Mouse (Mus musculus) gastrocnemius, adult 8-10 months (tissue): ENCODE measurements around the gene Kcnab1. TPM values are rescaled to one million over a fixed set of nuclear protein-coding genes. Genes with fewer than 3 reads are reported as not detected.

Experiments used
- DNase-seq, 2 experiments: peaks; one replicate each; pipeline ENCODE4 v3.0.0; 2022; ENCODE audit warnings: low spot score in 2 of 2
- total RNA-seq, 4 experiments: library from RNA; stranded (reverse); gene quantifications; 2 replicates each; pipeline ENCODE4 v1.2.4; 2022

The Kcnab1 gene
- total RNA-seq, 4 experiments from 2014 or later, result 58.0 to 80.2 (median 67.9) TPM

DNA sequence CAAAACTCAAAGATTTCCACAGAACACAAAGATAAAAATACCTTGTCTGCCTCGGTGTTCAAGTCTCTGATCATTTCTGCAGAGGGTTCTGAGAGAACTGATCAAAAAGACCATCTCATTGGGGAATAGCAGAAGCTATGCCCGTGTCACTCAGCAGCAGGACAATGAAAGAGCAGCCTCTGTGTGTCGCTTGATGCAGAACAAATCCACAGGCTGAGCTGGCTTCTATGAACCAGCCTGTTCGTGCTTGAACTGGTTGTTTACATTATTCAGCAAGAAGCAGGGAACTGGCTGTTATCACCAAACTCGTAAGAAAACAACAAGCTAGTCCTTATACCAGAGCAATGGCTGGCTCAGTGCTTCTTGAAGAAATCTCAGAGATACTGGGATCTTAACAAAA lies 193.4 kb downstream of the Kcnab1 start:
- DNase-seq, result no peak

- DNase-seq, result no peak
These were observed 206.7 kb downstream of the Kcnab1 start for GRCm38 (mm10) chr3:65315837-65316236.

- no peak for DNase-seq
These were observed 207.6 kb downstream of the Kcnab1 start for GRCm38 (mm10) chr3:65316738-65317137.

- DNase-seq, result peak; percentile 45 to 48
These were observed 208.8 kb downstream of the Kcnab1 start for GRCm38 (mm10) chr3:65317876-65318537.

DNA sequence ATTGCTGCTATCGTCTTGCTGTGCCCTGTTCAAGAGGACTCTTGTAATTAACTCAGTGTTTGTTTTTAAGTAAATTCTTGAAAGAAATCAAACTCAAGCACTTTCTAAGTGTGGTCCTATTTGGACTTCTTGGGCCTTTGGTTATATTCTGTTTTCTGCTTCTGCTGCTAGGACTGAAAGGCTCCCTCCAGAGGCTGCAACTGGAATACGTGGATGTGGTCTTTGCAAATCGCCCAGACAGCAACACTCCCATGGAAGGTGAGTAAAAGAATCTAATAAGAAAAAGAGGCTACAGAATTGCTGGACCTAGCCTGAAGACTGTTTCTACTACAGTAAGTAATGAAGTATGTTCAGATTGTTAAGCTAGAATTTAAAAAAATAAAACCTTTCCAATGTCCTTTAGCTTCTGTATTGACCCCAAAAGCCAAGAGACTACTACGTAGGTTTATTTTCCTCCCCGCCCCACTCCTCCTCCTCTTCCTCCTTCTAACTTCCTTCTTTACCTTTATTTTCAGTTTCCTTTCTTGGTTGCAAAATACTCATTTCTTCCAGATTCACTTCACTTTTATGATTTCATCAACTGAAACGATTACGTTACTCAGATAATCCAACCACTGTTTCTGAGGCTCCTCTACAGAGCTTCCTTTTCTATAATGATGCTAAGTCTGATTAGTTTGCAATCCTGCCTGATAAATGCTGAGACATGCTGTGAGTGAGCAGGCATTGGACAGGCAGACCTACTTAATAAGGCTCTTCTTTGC lies 210.2 kb downstream of the Kcnab1 start:
- no peak for DNase-seq

DNA sequence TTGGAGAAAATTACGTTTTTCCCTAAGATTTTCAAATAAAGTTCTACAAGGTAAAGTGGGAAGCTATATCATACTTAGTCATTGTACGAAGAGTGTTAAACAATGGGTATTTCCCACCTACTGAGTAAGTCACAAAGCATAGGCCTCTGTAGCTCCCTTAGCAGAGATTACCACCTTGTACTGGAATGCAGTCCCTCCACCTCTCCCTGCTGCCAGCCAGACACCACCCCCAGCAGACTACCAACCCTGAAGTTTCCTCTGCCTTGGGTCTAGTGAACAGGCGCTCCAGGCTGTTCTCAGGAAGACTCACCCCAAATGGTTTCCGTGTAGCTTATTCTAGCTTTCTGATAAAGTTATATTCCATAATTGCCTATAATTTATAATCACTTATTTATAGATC lies 211.8 kb downstream of the Kcnab1 start:
- no peak for DNase-seq

DNA sequence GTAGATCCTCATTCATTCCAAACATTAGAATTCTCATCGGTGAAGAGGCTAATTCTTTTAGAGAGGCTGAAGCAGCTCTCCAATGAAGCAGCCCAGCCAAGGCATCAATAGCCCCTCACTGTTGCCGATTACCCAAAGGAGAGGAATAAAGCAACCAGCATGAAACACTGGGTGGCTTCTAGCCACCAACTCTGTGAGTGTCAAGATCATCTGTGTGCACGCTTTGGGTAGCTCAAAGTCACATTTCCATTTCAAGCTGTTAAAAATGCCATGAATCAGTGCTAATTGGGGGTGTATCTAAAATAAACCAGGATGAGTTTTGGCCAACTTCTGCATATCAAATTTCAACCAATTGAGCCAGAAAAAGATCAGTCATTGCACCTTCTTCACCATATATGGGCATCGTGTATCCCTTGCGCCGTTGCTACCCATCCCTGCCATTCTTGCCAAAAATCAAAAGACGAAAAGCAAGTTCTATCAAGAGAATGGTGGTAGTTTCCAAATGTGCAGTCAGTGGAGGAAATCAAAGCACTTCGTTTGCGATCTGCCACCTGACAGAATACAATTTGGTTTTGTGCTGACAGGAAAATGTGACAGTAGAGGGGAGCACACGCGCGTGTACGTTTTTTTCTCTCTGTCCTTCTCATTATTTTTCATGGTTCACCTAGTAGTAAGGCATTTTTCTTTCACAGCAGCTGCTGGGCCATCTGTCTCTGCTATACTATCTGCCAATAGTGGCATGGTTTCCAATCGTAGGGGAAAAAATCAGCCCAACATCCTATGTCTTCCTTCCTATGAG lies 213.0 kb downstream of the Kcnab1 start:
- DNase-seq, result no peak

GRCm38 (mm10) chr3:65325254-65325653 lies 216.1 kb downstream of the Kcnab1 start:
- no peak for DNase-seq

GRCm38 (mm10) chr3:65328814-65329213 lies 219.6 kb downstream of the Kcnab1 start:
- DNase-seq, result no peak

DNA sequence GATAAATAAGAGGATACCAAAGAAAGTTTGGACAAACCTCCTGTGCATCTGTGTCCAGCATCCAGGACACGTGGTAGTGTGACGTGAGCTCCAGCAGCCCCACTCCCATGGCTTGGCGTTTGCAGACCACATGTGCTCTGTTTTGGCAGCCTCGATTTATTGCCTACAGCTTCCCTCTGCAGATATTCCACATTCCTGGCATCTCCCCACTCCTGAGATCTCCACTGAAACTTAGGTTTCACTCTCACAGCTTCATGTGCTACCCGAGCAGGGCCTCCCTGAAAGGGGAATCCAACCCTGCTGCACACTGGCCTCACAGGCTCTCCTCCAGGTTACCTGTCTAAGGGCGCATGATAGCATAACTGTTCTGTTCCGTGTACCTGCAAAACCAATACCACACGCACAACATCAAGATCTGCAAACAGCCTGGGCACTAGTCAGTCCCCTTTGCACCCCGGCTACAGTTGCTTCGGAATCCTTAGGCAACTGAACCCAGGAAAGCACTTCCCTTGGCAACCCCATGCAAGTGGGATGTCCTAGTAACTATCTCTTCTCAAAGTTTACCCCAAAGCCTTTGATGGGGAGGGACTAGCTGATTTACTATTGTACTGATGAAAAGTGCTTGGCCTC lies 228.8 kb downstream of the Kcnab1 start:
- DNase-seq, result peak; percentile 22 to 59

- DNase-seq, result peak in 1 of 2 experiments; percentile 22
These were observed 231.2 kb downstream of the Kcnab1 start for GRCm38 (mm10) chr3:65340173-65340951.

GRCm38 (mm10) chr3:65346176-65346575 lies 237.0 kb downstream of the Kcnab1 start:
- DNase-seq, result no peak

- no peak for DNase-seq
These were observed 243.3 kb downstream of the Kcnab1 start for GRCm38 (mm10) chr3:65352278-65353127.

DNA sequence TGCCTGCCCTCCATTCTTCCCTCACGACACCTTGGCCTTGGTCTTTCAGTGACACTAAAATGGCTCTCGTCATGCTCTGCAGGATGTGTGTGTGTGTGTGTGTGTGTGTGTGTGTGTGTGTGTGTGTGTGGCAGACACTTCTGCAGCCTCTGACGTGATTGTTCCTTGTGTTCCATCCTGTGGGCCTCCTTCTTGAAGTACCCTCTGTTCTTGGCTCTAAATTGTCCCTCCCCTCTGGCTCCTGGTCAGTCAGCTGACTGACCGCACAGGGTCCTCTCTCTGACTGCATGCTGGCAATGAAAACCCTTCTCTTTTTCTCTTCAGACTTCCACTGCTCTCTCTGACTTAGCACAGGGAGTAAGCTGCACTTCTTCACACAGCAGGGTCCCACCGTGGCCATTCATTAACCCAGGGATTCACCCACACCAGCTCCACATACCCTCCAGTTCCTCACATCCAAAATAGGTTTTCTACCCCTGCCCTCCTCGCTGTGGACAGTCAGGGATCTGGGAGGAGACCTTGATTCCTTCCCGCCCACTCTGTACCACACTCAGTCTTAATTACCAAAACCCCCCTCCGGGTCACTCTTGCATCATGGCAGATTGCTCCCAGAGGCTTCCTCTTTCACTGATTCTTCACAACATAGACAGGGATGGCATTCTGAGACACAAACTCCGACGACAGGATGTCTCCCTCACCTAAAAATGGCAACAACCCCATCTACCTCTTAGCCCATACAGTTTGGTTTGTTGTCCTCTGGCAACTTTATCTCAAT lies 244.3 kb downstream of the Kcnab1 start:
- DNase-seq, result no peak

DNA sequence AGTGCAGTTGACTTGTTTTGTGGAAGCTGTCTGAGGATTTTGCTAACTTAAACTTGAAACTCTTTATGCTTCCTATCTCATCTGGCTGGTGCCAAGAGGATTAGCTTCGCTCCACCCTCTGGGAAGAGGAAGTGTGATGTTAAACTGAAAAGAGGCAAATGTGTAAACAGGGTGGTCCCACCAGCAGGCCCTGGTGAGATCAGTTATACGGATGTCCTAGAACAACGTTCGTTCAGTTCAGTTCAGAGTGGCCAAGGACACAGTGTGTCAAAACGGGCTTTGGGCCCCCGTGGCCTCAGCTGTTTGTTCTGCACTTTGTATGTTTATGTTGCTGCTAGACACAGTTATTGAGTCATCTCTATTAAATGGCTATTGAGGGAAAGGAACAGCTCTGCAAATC lies 246.3 kb downstream of the Kcnab1 start:
- DNase-seq, result no peak

DNA sequence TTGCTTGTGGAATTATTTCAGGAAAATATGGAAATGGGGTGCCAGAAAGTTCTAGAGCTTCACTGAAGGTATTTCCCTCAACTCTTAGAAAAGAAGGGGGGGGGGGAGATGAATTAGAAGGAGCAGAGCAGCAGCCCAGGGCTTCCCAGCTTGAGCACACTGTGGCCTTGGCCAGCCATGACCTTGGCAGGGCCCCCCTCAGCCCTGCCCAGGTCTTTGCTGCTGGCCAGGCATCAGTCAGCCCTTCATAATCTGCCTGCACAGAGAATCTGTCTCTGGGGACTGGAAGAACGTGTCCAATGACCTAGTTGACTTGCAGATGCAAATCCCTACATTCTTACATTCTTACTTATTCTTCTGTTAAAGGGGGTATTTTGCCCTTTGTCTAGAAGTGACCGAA lies 249.1 kb downstream of the Kcnab1 start:
- DNase-seq, result no peak

GRCm38 (mm10) chr3:65358841-65359240 lies 249.7 kb downstream of the Kcnab1 start:
- DNase-seq, result no peak

GRCm38 (mm10) chr3:65360163-65360969 lies 251.2 kb downstream of the Kcnab1 start:
- DNase-seq, result no peak
